Mouse (Mus musculus) kidney, postnatal 14 days (tissue): ENCODE data around the gene Atp5d.
"Not testable (repeated sequence)": the region's sequence is repeated elsewhere in the genome, so short reads cannot be mapped to it uniquely, and the experiment has no call there.

Experiments
- DNase-seq: peaks from one replicate; pipeline ENCODE4 v3.0.0; 2022; ENCODE audit warnings: mixed read lengths

Atp5d gene

GRCm38 (mm10) chr10:80156002-80156751 lies 17.7 kb downstream of the Atp5d start:
- no peak for DNase-seq

- peak; percentile 71 for DNase-seq
Observed at GRCm38 (mm10) chr10:80156752-80157053, 18.3 kb downstream of the Atp5d start.

- DNase-seq = no peak
Observed at GRCm38 (mm10) chr10:80157141-80157929, 18.9 kb downstream of the Atp5d start.

- peak; percentile 86 for DNase-seq
Observed at GRCm38 (mm10) chr10:80158307-80158986, 20.0 kb downstream of the Atp5d start.

GRCm38 (mm10) chr10:80159021-80159560 lies 20.7 kb downstream of the Atp5d start:
- DNase-seq = peak; percentile 71

- DNase-seq = peak; percentile 99
Observed at GRCm38 (mm10) chr10:80159561-80160454, 21.4 kb downstream of the Atp5d start.

GRCm38 (mm10) chr10:80160455-80161371 lies 22.3 kb downstream of the Atp5d start:
- DNase-seq = peak; percentile 96

GRCm38 (mm10) chr10:80161522-80162242 lies 23.2 kb downstream of the Atp5d start:
- DNase-seq = peak; percentile 77

GRCm38 (mm10) chr10:80162243-80162608 lies 23.8 kb downstream of the Atp5d start:
- DNase-seq = no peak

GRCm38 (mm10) chr10:80162716-80163299 lies 24.4 kb downstream of the Atp5d start:
- DNase-seq = no peak

GRCm38 (mm10) chr10:80163721-80164120 lies 25.3 kb downstream of the Atp5d start:
- no peak for DNase-seq

GRCm38 (mm10) chr10:80164161-80164997 lies 25.9 kb downstream of the Atp5d start:
- peak; percentile 60 for DNase-seq

- peak; percentile 98 for DNase-seq
Observed at GRCm38 (mm10) chr10:80164998-80165344, 26.5 kb downstream of the Atp5d start.

- DNase-seq = peak; percentile 70
Observed at GRCm38 (mm10) chr10:80165392-80166128, 27.1 kb downstream of the Atp5d start, which contains the start of gene Cirbp. TSS of gene Cirbp (plus strand) at chr10:80165985.

GRCm38 (mm10) chr10:80166136-80166535 lies 27.7 kb downstream of the Atp5d start:
- DNase-seq = not testable (repeated sequence)

- peak; percentile 99 for DNase-seq
Observed at GRCm38 (mm10) chr10:80167460-80168037, 29.1 kb downstream of the Atp5d start.

- peak; percentile 97 for DNase-seq
Observed at GRCm38 (mm10) chr10:80168038-80168661, 29.7 kb downstream of the Atp5d start.
